7 mouse cellular contexts compared by ENCODE assay signal in the genomic region with DNA sequence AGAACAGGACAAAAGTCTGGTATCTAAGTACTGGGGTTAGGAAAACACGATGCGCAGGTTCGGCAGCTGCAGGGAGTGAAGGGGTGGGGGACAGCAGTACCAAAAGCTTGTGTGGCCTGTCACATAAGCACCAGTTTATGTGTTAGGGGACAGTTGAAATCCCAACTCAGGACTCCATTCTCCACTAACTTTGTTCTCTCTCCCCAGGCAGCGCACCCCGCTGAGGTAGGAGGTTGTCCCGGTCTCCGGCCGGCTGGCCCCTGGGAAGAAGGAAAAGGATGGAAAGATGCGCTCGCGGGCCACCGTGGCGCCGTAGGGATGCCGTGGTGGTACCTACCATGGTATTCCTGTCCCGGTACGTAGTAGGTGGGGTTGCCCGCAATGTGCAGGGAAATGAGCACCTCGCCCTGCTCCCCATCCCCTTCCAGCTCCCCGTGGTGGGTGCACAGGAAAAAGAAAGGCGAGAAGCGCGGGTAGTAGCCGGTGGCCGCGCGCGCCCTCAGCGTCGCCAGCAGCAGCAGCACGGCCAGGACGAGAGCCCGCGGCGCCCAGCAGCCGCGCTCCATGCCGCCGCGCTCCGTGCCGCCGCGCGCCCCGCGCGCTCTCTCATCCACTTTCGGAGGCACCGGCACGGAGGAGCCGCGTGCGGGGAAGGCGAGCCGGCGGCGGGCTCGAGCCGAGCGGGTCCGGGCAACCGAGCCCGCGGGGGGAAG. TPM values are rescaled to one million over a fixed set of nuclear protein-coding genes. Genes with fewer than 3 reads are reported as not detected.
DNase-seq lines count a peak whose midpoint lies in the region; ATAC-seq and TF ChIP-seq lines count a peak whose summit lies in the region.

No protein-coding gene starts in this region.

- DNase-seq in lung, embryonic 14.5 days: peak; percentile 46
- DNase-seq in lung, postnatal 14 days: no peak
- peak; percentile 33 for DNase-seq in adrenal gland, postnatal 25 days
- peak; percentile 67 for DNase-seq in embryo, embryonic 11 days
- no peak for DNase-seq in spleen, postnatal 4 days (ENCODE audit: low spot score in 2 of 2)

- H3K4me3 ChIP-seq in lung, embryonic 14.5 days (ENCODE audit: low read depth, low read length): peak overlapping the region; percentile 50
- peak overlapping the region; percentile 57 for H3K4me3 ChIP-seq in hindbrain, embryonic 12.5 days
- peak overlapping the region; percentile 66 for H3K4me3 ChIP-seq in midbrain, embryonic 13.5 days (replicated peaks)

- no peaks in the 10 kb centered on the region for H3K4me1 ChIP-seq in lung, embryonic 14.5 days (ENCODE audit: insufficient read depth)
- H3K4me1 ChIP-seq in hindbrain, embryonic 12.5 days: peaks cover 20% of the 10 kb centered on the region
- peaks cover 25% of the 10 kb centered on the region for H3K4me1 ChIP-seq in midbrain, embryonic 13.5 days (replicated peaks)

- under 1% methylated on average over 58 of the region's 65 CpGs for WGBS in lung, embryonic 14.5 days
- WGBS in hindbrain, embryonic 12.5 days: under 1% methylated on average over 64 of the region's 65 CpGs
- under 1% methylated on average over 57 of the region's 65 CpGs for WGBS in midbrain, embryonic 13.5 days

- H3K9me3 ChIP-seq in lung, embryonic 14.5 days (ENCODE audit: low read depth, low read length): no peaks in the 10 kb centered on the region
- no peaks in the 10 kb centered on the region for H3K9me3 ChIP-seq in hindbrain, embryonic 12.5 days (replicated peaks)
- no peaks in the 10 kb centered on the region for H3K9me3 ChIP-seq in midbrain, embryonic 13.5 days

- TF ChIP-seq CTCF in lung, embryonic 14.5 days (IDR thresholded peaks at IDR 0.05; ENCODE audit: low read depth): no peak

- peaks cover 74% of the 10 kb centered on the region for H3K27me3 ChIP-seq in lung, embryonic 14.5 days (ENCODE audit: insufficient read depth, low read length)
- H3K27me3 ChIP-seq in hindbrain, embryonic 12.5 days: peaks cover 60% of the 10 kb centered on the region
- peaks cover 44% of the 10 kb centered on the region for H3K27me3 ChIP-seq in midbrain, embryonic 13.5 days

- ATAC-seq in lung, embryonic 14.5 days (ENCODE audit: insufficient read depth): peak; percentile 57; the same call in 1 of the 2 replicates
- ATAC-seq in hindbrain, embryonic 12.5 days (ENCODE audit: low FRiP score): peak; percentile 82
- ATAC-seq in midbrain, embryonic 13.5 days: peak; percentile 78

- no peak overlapping the region for H3K27ac ChIP-seq in lung, embryonic 14.5 days (ENCODE audit: low read depth)
- peak overlapping the region; percentile 23; the same call in 1 of the 2 replicates for H3K27ac ChIP-seq in hindbrain, embryonic 12.5 days
- peak overlapping the region; percentile 91 for H3K27ac ChIP-seq in midbrain, embryonic 13.5 days

- H3K36me3 ChIP-seq in lung, embryonic 14.5 days (ENCODE audit: insufficient read depth): no peaks in the 10 kb centered on the region
- no peaks in the 10 kb centered on the region for H3K36me3 ChIP-seq in hindbrain, embryonic 12.5 days
- no peaks in the 10 kb centered on the region for H3K36me3 ChIP-seq in midbrain, embryonic 13.5 days

- H3K4me2 ChIP-seq in lung, embryonic 14.5 days: peak overlapping the region; percentile 90
- peak overlapping the region; percentile 91 for H3K4me2 ChIP-seq in hindbrain, embryonic 12.5 days (replicated peaks)
- peak overlapping the region; percentile 93 for H3K4me2 ChIP-seq in midbrain, embryonic 13.5 days (replicated peaks)

- H3K9ac ChIP-seq in lung, embryonic 14.5 days: peak overlapping the region; percentile 38
- peak overlapping the region; percentile 70 for H3K9ac ChIP-seq in hindbrain, embryonic 12.5 days
- peak overlapping the region; percentile 80 for H3K9ac ChIP-seq in midbrain, embryonic 13.5 days (replicated peaks)

RNA-seq across cellular contexts. Expression of a gene that starts 0.5 kb away (rescaled TPM):
- 1.8 TPM in 2 replicates for polyA plus RNA-seq in lung, embryonic 14.5 days (2014; fragmentation: Nextera tagmentation; extraction: Ambion mirVana)
- total RNA-seq in adrenal gland, postnatal 25 days (2021): 2.5 and 3.4 TPM in 2 replicates
- 12.9 and 13.1 TPM in 2 replicates for polyA plus RNA-seq in hindbrain, embryonic 12.5 days (2016; fragmentation: Nextera tagmentation; extraction: Ambion mirVana)
- polyA plus RNA-seq in midbrain, embryonic 13.5 days (2015; fragmentation: Nextera tagmentation; extraction: Ambion mirVana): 28.8 and 40.1 TPM in 2 replicates

Comparison
In these comparisons a context has a peak if more than half of its experiments do, and no peak if none do; other contexts are left out.
1. DNase-seq: peak in lung, embryonic 14.5 days (single experiment), adrenal gland, postnatal 25 days (single experiment) and embryo, embryonic 11 days (single experiment); none in lung, postnatal 14 days (single experiment) and spleen, postnatal 4 days (0 of 2).
2. Peak in every context shown above with its lines, with median percentiles within 50 percentile points of each other: ATAC-seq, H3K4me2 ChIP-seq, H3K4me3 ChIP-seq and H3K9ac ChIP-seq.